Mouse (Mus musculus) ES-E14 (cell line): Measurements from ENCODE around the gene Pla2r1. TPM values are rescaled to one million over a fixed set of nuclear protein-coding genes. Genes with fewer than 3 reads are reported as not detected.

Experiments
- DNase-seq: peaks from one replicate; pipeline ENCODE4 v3.0.0-alpha.2; 2013; ENCODE audit warnings: low read depth, low spot score
- H3K27ac ChIP-seq: 2 replicates; pipeline ENCODE4 v1.5.1; 2012; ENCODE audit warnings: low read depth, mild to moderate bottlenecking, low read length, moderate library complexity, mixed read lengths; ENCODE audit not compliant: poor library complexity, insufficient read depth, severe bottlenecking
- H3K36me3 ChIP-seq: 2 replicates; pipeline ENCODE4 v1.6.1; 2012; ENCODE audit warnings: mild to moderate bottlenecking, low read length, moderate library complexity, mixed read lengths; ENCODE audit not compliant: control insufficient read depth, poor library complexity, insufficient read depth, severe bottlenecking
- H3K4me1 ChIP-seq, 2 experiments: fragments of 150-350 bp in 1 of 2; sonication (generic) in 1 of 2; 2 replicates each; pipeline ENCODE4 v1.6.1; 2012; ENCODE audit warnings: low read length in 2 of 2, mild to moderate bottlenecking in 1 of 2, mixed read lengths in 1 of 2; ENCODE audit not compliant: control insufficient read depth in 2 of 2, insufficient read depth in 2 of 2, poor library complexity in 1 of 2
- H3K4me3 ChIP-seq, 2 experiments: fragments of 150-350 bp in 1 of 2; sonication (generic) in 1 of 2; 2 replicates each; pipeline ENCODE4 v1.5.1; 2012; ENCODE audit warnings: low read length in 2 of 2, low read depth in 1 of 2, mild to moderate bottlenecking in 1 of 2, mixed read lengths in 1 of 2; ENCODE audit not compliant: insufficient read depth in 1 of 2, poor library complexity in 1 of 2, severe bottlenecking in 1 of 2
- H3K9ac ChIP-seq: 2 replicates; pipeline ENCODE4 v1.6.1; 2012; ENCODE audit warnings: low read depth, mild to moderate bottlenecking, low read length, mixed read lengths; ENCODE audit not compliant: poor library complexity, insufficient read depth, severe bottlenecking
- H3K9me3 ChIP-seq: fragments of 150-350 bp; sonication (generic); 2 replicates; pipeline ENCODE4 v1.6.1; 2012; ENCODE audit warnings: low read depth, mild to moderate bottlenecking, low read length; ENCODE audit not compliant: control insufficient read depth, insufficient read depth
- CHD2 ChIP-seq: IDR thresholded peaks from 2 replicates; pipeline ENCODE4 v1.6.1; 2014; ENCODE audit warnings: mild to moderate bottlenecking, low read depth, low read length, inconsistent platforms
- HCFC1 ChIP-seq: IDR thresholded peaks from 2 replicates; pipeline ENCODE4 v1.6.1; 2012; ENCODE audit warnings: low read length, inconsistent platforms, borderline replicate concordance; ENCODE audit not compliant: insufficient read depth
- MAFK ChIP-seq: IDR thresholded peaks from 2 replicates; pipeline ENCODE4 v1.6.1; 2014; ENCODE audit warnings: mild to moderate bottlenecking, low read depth, low read length, inconsistent platforms; ENCODE audit not compliant: insufficient read depth
- ZC3H11A ChIP-seq: IDR thresholded peaks from 2 replicates; pipeline ENCODE4 v1.6.1; 2012; ENCODE audit warnings: low read depth, mild to moderate bottlenecking, inconsistent platforms, low read length, borderline replicate concordance
- ZNF384 ChIP-seq: IDR thresholded peaks from 2 replicates; pipeline ENCODE4 v1.6.1; 2012; ENCODE audit warnings: low read depth, low read length, inconsistent platforms
- in situ Hi-C, 2 experiments: fragments of 600-800 bp; cut with MboI; formaldehyde crosslinking; loops; one replicate each; pipeline ENCODE4 v1.15.1; 2025; ENCODE audit warnings: low sequenced_read_pairs in 2 of 2, inconsistent platforms in 1 of 2; ENCODE audit not compliant: unreplicated experiment in 2 of 2
- total RNA-seq: library from RNA; depleted of rRNA; stranded (reverse); fragments of 300-350 nt; gene quantifications from 2 replicates; pipeline ENCODE4 v1.2.3, GENCODE M21; 2012; rRNA removed

Pla2r1 gene
- total RNA-seq, 1 experiment, result 0.89 TPM

- Histone ChIP-seq H3K4me3 (no peak overlapping the region), H3K9me3 (no peaks in the 10 kb centered on the region), H3K9ac (no peak overlapping the region), H3K4me1 (peaks cover 0 to 7% of the 10 kb centered on the region in 2 experiments; a peak in 3 of 4 replicates), H3K27ac (no peak overlapping the region), H3K36me3 (peaks cover 1% of the 10 kb centered on the region; the same call in 1 of the 2 replicates)
- in situ Hi-C loops, result no loop called here
- TF ChIP-seq CHD2 (no peak), ZC3H11A (no peak), ZNF384 (no peak), HCFC1 (no peak), MAFK (no peak)
- no peak for DNase-seq
These were observed 178.0 kb downstream of the Pla2r1 start for GRCm38 (mm10) chr2:60375126-60375525.

- no peak for DNase-seq
- no peaks in the 10 kb centered on the region for H3K9me3 ChIP-seq
- H3K27ac ChIP-seq, result no peak overlapping the region
- in situ Hi-C loops, result no loop called here
- H3K36me3 ChIP-seq, result peaks cover 1% of the 10 kb centered on the region; the same call in 1 of the 2 replicates
- no peak for TF ChIP-seq ZC3H11A
- TF ChIP-seq CHD2, result no peak
- no peak for TF ChIP-seq MAFK
- TF ChIP-seq ZNF384, result no peak
- TF ChIP-seq HCFC1, result no peak
- peaks cover 0 to 2% of the 10 kb centered on the region in 2 experiments; a peak in 2 of 4 replicates for H3K4me1 ChIP-seq
- H3K4me3 ChIP-seq, result no peak overlapping the region
- no peak overlapping the region for H3K9ac ChIP-seq
These were observed 182.9 kb downstream of the Pla2r1 start for GRCm38 (mm10) chr2:60370188-60370587.

GRCm38 (mm10) chr2:60369454-60369853 is 183.7 kb downstream of the Pla2r1 start:
- Histone ChIP-seq H3K36me3 (peaks cover 1% of the 10 kb centered on the region; the same call in 1 of the 2 replicates), H3K27ac (no peak overlapping the region), H3K9ac (no peak overlapping the region), H3K4me3 (no peak overlapping the region), H3K9me3 (no peaks in the 10 kb centered on the region), H3K4me1 (peaks cover 0 to 2% of the 10 kb centered on the region in 2 experiments; a peak in 1 of 4 replicates)
- no peak for DNase-seq
- in situ Hi-C loops, result no loop called here
- TF ChIP-seq ZC3H11A, result no peak
- TF ChIP-seq CHD2, result no peak
- no peak for TF ChIP-seq HCFC1
- TF ChIP-seq MAFK, result no peak
- no peak for TF ChIP-seq ZNF384

GRCm38 (mm10) chr2:60367871-60368270 is 185.2 kb downstream of the Pla2r1 start:
- no peak for TF ChIP-seq ZC3H11A
- no peak for TF ChIP-seq MAFK
- no peak for TF ChIP-seq CHD2
- TF ChIP-seq HCFC1, result no peak
- no peak for TF ChIP-seq ZNF384
- no peak overlapping the region for H3K9ac ChIP-seq
- H3K27ac ChIP-seq, result no peak overlapping the region
- H3K9me3 ChIP-seq, result no peaks in the 10 kb centered on the region
- H3K36me3 ChIP-seq, result no peaks in the 10 kb centered on the region; the same call in 1 of the 2 replicates
- no peaks in the 10 kb centered on the region for H3K4me1 ChIP-seq
- no peak for DNase-seq
- no peak overlapping the region for H3K4me3 ChIP-seq
- in situ Hi-C loops, result no loop called here

Other genes with a start within 250 kb of the Pla2r1 start
- gene Ly75, start 170.0 kb downstream of the Pla2r1 start, total RNA-seq, result 20.1 and 50.1 TPM in 2 replicates
- gene Itgb6, start 169.3 kb upstream of the Pla2r1 start, total RNA-seq, result 0.04 and 0.26 TPM in 2 replicates